Mouse (Mus musculus) frontal cortex, postnatal 36 days (tissue): ENCODE data around the gene Fxyd1.
A peak's percentile ranks its signal among the peaks of the same experiment; 100 is the strongest.

ENCODE experiments used
- DNase-seq, 2 experiments: peaks; one replicate each; pipeline ENCODE4 v3.0.0; 2022; ENCODE audit warnings: low spot score in 2 of 2

The Fxyd1 gene

GRCm38 (mm10) chr7:31057071-31057470 lies at the start of gene Fxyd1:
Gene Fxyd1 (minus strand): TSS chr7:31057199.
- no peak for DNase-seq

DNA sequence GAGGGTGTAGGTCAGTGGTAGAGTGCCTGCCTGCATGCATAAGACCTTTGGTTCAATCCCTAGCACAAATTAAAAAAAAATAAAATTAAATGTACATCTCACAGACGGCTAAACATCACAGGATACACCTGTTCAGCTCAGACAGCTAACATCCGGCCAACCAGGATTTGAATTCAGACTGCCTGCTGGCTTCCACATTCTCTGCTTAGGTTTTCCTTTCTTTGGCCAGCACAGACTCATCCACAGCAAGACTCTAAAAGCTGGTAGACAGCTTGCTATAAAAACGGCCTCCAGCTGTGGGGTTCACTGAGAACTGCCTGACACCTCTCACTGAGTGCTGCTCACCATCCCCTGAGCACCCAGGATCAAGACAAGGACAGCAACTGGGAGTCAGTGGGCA lies 49.2 kb upstream of the Fxyd1 start:
- no peak for DNase-seq

DNA sequence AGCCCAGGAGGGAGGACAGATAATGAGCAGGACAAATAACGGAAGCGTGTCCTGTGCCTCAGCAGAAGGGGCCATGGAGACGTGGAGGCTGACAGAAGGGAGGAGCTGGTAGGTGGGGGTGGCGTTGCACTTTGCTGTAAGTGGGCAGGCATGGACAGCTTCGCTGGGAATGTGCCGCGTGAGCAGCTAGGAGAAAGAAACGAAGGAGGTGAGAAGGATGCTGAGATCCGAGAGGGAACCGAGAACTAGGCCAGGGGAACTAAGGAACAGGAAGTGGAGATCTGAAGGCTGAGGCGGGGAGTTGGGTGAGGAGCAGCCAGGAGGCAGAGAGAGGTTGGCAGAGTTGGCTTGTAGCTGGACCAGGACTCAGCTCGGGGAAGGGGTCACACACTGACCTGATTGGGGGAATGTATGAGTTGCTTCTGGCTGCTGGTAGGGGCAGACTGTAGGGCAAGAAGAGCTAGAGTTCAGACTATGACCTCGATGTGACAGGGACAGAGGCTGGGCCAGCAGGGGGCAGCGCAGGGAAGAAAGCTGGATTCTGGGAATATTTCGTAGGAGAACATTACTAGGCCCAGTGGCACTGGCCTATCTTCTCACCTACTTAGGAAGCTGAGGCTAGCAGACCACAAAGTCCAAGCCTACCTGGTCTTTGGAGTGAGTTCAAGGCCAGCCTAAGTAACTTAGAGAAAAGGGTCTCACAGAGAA lies 48.2 kb upstream of the Fxyd1 start:
- DNase-seq = peak in 1 of 2 experiments; percentile 73

- no peak for DNase-seq
Measured at GRCm38 (mm10) chr7:31100786-31101185, 43.8 kb upstream of the Fxyd1 start.

DNA sequence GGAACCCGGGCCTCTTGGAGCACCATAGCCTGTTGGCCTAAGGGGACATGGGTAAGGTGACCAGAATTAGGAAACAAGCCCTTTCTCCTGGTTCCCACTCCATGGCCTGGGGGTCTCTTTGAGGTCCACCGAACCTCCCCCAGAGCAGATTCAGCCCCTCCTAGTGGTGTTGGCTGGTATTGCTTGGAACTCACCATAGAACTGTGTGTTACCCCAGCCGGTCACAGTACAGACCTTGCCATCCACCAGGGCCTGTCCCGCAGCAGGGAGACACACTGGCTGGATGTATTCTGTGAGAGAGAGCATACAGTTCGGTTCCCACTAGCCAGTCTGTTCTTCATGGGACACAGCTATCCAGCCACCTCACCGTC lies 42.6 kb upstream of the Fxyd1 start:
- no peak for DNase-seq

- DNase-seq = no peak
Measured at GRCm38 (mm10) chr7:31098697-31099611, 42.0 kb upstream of the Fxyd1 start.

GRCm38 (mm10) chr7:31097583-31098248 lies 40.7 kb upstream of the Fxyd1 start:
- DNase-seq = peak; percentile 84 to 92

- no peak for DNase-seq
Measured at GRCm38 (mm10) chr7:31096892-31097564, 40.0 kb upstream of the Fxyd1 start.

- DNase-seq = no peak
Measured at GRCm38 (mm10) chr7:31094774-31095501, 37.9 kb upstream of the Fxyd1 start.

GRCm38 (mm10) chr7:31089721-31090120 lies 32.7 kb upstream of the Fxyd1 start:
- no peak for DNase-seq

- DNase-seq = no peak
Measured at GRCm38 (mm10) chr7:31088206-31088605, 31.2 kb upstream of the Fxyd1 start.

DNA sequence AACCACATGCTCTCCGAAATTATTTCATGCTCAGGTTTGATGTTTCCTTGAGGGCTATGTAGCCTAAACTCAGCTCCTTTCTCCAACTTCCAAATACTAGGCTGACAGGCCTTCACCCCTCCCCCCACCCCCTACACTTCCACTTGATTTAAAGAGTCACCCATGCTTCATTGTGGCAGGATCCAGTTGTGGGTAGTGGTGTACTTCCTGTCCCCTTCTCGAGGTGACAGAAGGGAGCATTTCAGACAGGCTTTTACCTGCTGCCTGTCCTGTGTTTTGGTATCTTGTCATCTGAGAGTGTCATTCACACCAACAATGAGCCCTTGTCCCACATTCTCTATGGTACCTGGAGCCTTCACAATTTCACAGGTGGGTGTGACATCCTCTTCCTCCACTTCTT lies 30.3 kb upstream of the Fxyd1 start:
- DNase-seq = no peak

DNA sequence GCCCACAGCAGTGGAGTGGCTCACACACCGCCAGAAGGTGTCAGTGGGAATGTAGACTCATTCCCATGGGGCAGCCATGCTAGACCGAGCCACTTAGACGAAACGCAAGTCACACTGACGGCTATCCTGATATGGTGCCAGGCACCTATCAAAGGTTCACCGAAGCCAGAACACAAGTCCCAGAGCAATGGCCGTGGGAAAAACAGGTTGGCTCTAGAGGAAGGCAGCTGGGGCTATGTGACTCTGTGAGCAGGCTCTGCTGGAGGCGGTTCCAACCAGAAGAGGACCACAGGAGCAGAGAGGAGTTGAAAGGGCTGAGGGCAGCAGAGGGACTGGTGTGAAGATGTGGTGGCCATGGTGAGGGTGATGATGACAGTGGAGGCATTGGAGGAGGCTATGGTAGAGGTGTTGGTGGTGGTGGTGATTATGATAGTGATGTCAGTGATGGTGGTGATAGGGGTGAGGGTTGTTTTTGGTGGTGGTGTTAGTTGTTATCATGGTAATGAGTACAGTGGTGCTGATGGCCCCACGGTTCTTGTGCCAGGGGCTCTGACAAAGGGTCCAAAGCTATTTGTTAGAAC lies 29.3 kb upstream of the Fxyd1 start:
- DNase-seq = no peak

- peak in 1 of 2 experiments; percentile 30 for DNase-seq
Measured at GRCm38 (mm10) chr7:31085171-31085570, 28.2 kb upstream of the Fxyd1 start.

DNA sequence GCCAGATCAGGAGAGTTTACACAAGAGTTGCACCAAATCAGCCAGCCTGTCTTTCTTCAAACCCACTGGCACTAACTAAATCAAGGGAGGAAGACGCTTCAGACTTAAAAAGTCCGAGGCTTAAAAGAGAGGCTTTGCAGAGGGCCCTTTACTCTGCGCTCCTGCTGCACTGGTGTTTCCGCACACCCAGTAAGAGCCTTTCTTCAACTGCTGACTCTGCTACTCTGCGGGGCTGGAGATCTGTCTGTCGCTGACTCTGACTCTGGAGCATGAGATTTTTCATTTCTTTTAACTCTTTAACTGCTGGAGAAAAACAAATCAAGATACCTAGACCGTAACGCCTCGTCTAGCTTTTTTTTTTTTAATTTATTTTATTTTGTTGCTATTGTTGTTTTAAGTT lies 27.1 kb upstream of the Fxyd1 start:
- no peak for DNase-seq

- DNase-seq = peak in 1 of 2 experiments; percentile 38
Measured at GRCm38 (mm10) chr7:31082831-31083588, 26.0 kb upstream of the Fxyd1 start.

DNA sequence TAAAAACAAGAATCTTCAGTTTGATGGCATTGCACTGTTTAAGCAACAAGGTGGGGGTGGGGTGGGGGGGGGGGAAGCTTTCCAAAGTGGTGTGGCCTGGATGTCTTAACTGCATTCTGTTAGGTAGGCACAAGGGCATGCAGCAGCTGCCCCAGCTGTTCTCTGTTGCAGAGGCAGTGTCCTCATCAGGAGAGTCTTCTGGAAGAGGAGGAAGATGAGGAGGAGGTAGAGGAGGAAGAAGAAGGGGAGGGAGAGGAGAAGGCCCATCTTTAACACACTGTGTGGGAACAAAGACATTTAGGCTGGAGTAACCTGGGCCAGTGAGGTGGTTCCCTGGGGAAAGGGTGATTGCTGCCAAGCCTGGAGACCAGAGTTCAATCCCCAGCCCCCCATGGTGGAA lies 25.1 kb upstream of the Fxyd1 start:
- DNase-seq = no peak

GRCm38 (mm10) chr7:31081106-31081505 lies 24.1 kb upstream of the Fxyd1 start:
- DNase-seq = no peak

DNA sequence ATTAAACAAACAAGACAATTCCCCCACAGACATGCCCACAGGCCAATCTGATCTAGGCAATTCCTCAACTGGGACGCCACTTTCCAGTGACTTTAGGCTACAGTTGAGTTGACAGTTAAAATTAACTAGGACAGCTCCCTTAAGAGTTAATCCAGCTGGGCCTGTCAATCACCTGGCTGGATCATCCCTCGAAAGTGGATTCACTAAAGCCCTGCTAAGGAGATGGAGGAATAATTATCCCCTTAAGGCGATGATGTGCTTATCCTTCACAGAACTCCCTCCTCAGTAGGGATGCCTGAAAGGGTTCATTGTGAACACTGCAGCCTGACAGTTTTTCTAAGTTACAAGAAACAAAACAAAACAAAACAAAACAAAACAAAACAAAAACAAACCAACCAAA lies 23.6 kb upstream of the Fxyd1 start:
- DNase-seq = no peak

GRCm38 (mm10) chr7:31079670-31080069 lies 22.7 kb upstream of the Fxyd1 start:
- no peak for DNase-seq
